Mouse (Mus musculus) erythroblast, embryonic 14.5 days (primary cell): ENCODE results near the gene Llgl2.

Experiments used
- GATA1 ChIP-seq: IDR thresholded peaks from 2 replicates; pipeline ENCODE4 v1.6.1; 2012; ENCODE audit warnings: low read length, inconsistent platforms, mixed read lengths
- TAL1 ChIP-seq: IDR thresholded peaks from 3 replicates; pipeline ENCODE4 v1.6.1; 2012; ENCODE audit warnings: low read length, inconsistent platforms, mixed read lengths

GRCm38 (mm10) chr11:115863895-115864294 lies 40.0 kb downstream of the Llgl2 start:
- TF ChIP-seq TAL1: no peak
- TF ChIP-seq GATA1: no peak
